ENCODE assay signal across 16 mouse cellular contexts in genomic region chr13:113860816-113861215, GRCm38 (mm10).
DNase-seq lines count a peak whose midpoint lies in the region; ATAC-seq and TF ChIP-seq lines count a peak whose summit lies in the region.
"Had no signal": no experiment of that assay in that cellular context is flagged by ENCODE, and none has a peak within 500 bp of the region (broad histone marks: within the 10 kb centered on the region; RNA-seq: fewer than 3 reads in every experiment).

No protein-coding gene starts in this region.

- H3K9me3 ChIP-seq in ES-Bruce4 (replicated peaks; ENCODE audit: control insufficient read depth, insufficient read depth, low read length, poor library complexity, severe bottlenecking), result no peaks in the 10 kb centered on the region
- no peaks in the 10 kb centered on the region for H3K9me3 ChIP-seq in limb, embryonic 13.5 days
- H3K9me3 ChIP-seq: embryonic facial prominence, embryonic 12.5 days; heart, embryonic 15.5 days; hindbrain, embryonic 13.5 days; lung, embryonic 15.5 days; midbrain, embryonic 15.5 days had no signal

- TF ChIP-seq EP300 in ES-Bruce4 (IDR thresholded peaks at IDR 0.05; ENCODE audit: insufficient read depth, low read depth, low read length), result no peak

- H3K27ac ChIP-seq in kidney, adult 2 months (ENCODE audit: insufficient read depth, low read depth, low read length), result no peak overlapping the region
- H3K27ac ChIP-seq in ES-Bruce4 (ENCODE audit: insufficient read depth, low read length), result peak overlapping the region; percentile 1; the same call in 1 of the 2 replicates
- peak overlapping the region; percentile 73 for H3K27ac ChIP-seq in limb, embryonic 13.5 days
- H3K27ac ChIP-seq: embryonic facial prominence, embryonic 12.5 days; heart, embryonic 15.5 days; hindbrain, embryonic 13.5 days; lung, embryonic 15.5 days; midbrain, embryonic 15.5 days had no signal

- no peaks in the 10 kb centered on the region for H3K36me3 ChIP-seq in kidney, adult 2 months (ENCODE audit: control insufficient read depth, insufficient read depth, low read length)
- no peaks in the 10 kb centered on the region for H3K36me3 ChIP-seq in ES-Bruce4 (ENCODE audit: control insufficient read depth, insufficient read depth, low read length, poor library complexity, severe bottlenecking)
- H3K36me3 ChIP-seq in limb, embryonic 13.5 days, result no peaks in the 10 kb centered on the region
- H3K36me3 ChIP-seq: embryonic facial prominence, embryonic 12.5 days; heart, embryonic 15.5 days; hindbrain, embryonic 13.5 days; lung, embryonic 15.5 days; midbrain, embryonic 15.5 days had no signal

- peak; percentile 15 for DNase-seq in cerebellum, adult 9-10 months
- peak; percentile 27 for DNase-seq in kidney, adult 2 months
- no peak for DNase-seq in kidney, postnatal 36 days
- no peak for DNase-seq in urinary bladder, postnatal 25 days (ENCODE audit: low spot score)
- DNase-seq: kidney, adult 11 months; right cerebral cortex, postnatal 25 days; thymus, postnatal 36 days had no signal

- no peak for TF ChIP-seq CTCF in kidney, adult 2 months (conservative IDR thresholded peaks at IDR 0.05; ENCODE audit: insufficient read depth, insufficient read length, low read depth, low read length)
- no peak for TF ChIP-seq CTCF in ES-Bruce4 (IDR thresholded peaks at IDR 0.05; ENCODE audit: low read depth, low read length)

- ATAC-seq in cerebellum, adult (ENCODE audit: insufficient number of reproducible peaks, low FRiP score, low TSS enrichment), result no peak
- peak; percentile 26; the same call in 1 of the 2 replicates for ATAC-seq in limb, embryonic 13.5 days (ENCODE audit: low FRiP score, low read depth)
- no peak for ATAC-seq in inflammation-experienced regulatory T-cells, adult 6 months
- ATAC-seq: midbrain, embryonic 15.5 days had no signal

- no peak overlapping the region for H3K4me3 ChIP-seq in kidney, adult 2 months (ENCODE audit: insufficient read depth, low read depth, low read length)
- no peak overlapping the region for H3K4me3 ChIP-seq in ES-Bruce4 (ENCODE audit: low read depth, low read length)
- no peak overlapping the region for H3K4me3 ChIP-seq in limb, embryonic 13.5 days
- H3K4me3 ChIP-seq: embryonic facial prominence, embryonic 12.5 days; heart, embryonic 15.5 days; hindbrain, embryonic 13.5 days; lung, embryonic 15.5 days; midbrain, embryonic 15.5 days had no signal

- H3K9ac ChIP-seq in ES-Bruce4 (ENCODE audit: low read depth, poor library complexity, severe bottlenecking), result no peak overlapping the region
- H3K9ac ChIP-seq in limb, embryonic 13.5 days, result no peak overlapping the region; the same call in 1 of the 2 replicates
- H3K9ac ChIP-seq: embryonic facial prominence, embryonic 12.5 days; heart, embryonic 15.5 days; hindbrain, embryonic 13.5 days; lung, embryonic 15.5 days; midbrain, embryonic 15.5 days had no signal

- WGBS in kidney, adult 2 months, result 73% methylated on average over 4 of the region's 4 CpGs
- 63% methylated on average over 4 of the region's 4 CpGs for WGBS in limb, embryonic 13.5 days

- H3K27me3 ChIP-seq in kidney, adult 2 months (replicated peaks; ENCODE audit: control insufficient read depth, insufficient read depth, low read length), result no peaks in the 10 kb centered on the region
- no peaks in the 10 kb centered on the region for H3K27me3 ChIP-seq in ES-Bruce4 (ENCODE audit: control insufficient read depth, insufficient read depth, low read length, poor library complexity, severe bottlenecking)
- no peaks in the 10 kb centered on the region for H3K27me3 ChIP-seq in limb, embryonic 13.5 days
- H3K27me3 ChIP-seq: embryonic facial prominence, embryonic 12.5 days; heart, embryonic 15.5 days; hindbrain, embryonic 13.5 days; lung, embryonic 15.5 days; midbrain, embryonic 15.5 days had no signal

- H3K4me2 ChIP-seq in limb, embryonic 13.5 days (replicated peaks), result 0 out of 2 replicates have a peak overlapping the region, but pooled peaks have one; percentile 0
- H3K4me2 ChIP-seq: embryonic facial prominence, embryonic 12.5 days; heart, embryonic 15.5 days; hindbrain, embryonic 13.5 days; lung, embryonic 15.5 days; midbrain, embryonic 15.5 days had no signal

- TF ChIP-seq POLR2A in kidney, adult 2 months (IDR thresholded peaks at IDR 0.05; ENCODE audit: low read depth, low read length), result no peak
- TF ChIP-seq POLR2A in ES-Bruce4 (IDR thresholded peaks at IDR 0.05; ENCODE audit: insufficient read depth, low read length), result no peak

- H3K4me1 ChIP-seq in kidney, adult 2 months (ENCODE audit: control insufficient read depth, insufficient read depth, low read length), result peaks cover 7% of the 10 kb centered on the region; the same call in 1 of the 2 replicates
- H3K4me1 ChIP-seq in ES-Bruce4 (ENCODE audit: control insufficient read depth, insufficient read depth, low read length), result peaks cover 11% of the 10 kb centered on the region
- H3K4me1 ChIP-seq in limb, embryonic 13.5 days, result peaks cover 45% of the 10 kb centered on the region

Comparison
In these comparisons a context has a peak if more than half of its experiments do, and no peak if none do; other contexts are left out.
1. DNase-seq: peak in cerebellum, adult 9-10 months (single experiment) and kidney, adult 2 months (single experiment); none in kidney, postnatal 36 days (0 of 2) and urinary bladder, postnatal 25 days (single experiment).